Mouse (Mus musculus) MEL (cell line): ENCODE results near the gene Dgkb. TPM values are rescaled to one million over a fixed set of nuclear protein-coding genes. Genes with fewer than 3 reads are reported as not detected.

Experiments used
- DNase-seq: peaks from one replicate; pipeline ENCODE4 v3.0.0; 2011; ENCODE audit warnings: low read depth, low spot score
- H3K27ac ChIP-seq: 2 replicates; pipeline ENCODE4 v1.5.1; 2012; ENCODE audit warnings: low read depth, mild to moderate bottlenecking, control low read depth, low read length, moderate library complexity; ENCODE audit not compliant: control insufficient read depth
- H3K27me3 ChIP-seq, 2 experiments: fragments of 150-350 bp in 1 of 2; sonication (generic) in 1 of 2; 2 replicates each; pipeline ENCODE4 v1.6.1; 2012; ENCODE audit warnings: low read length in 2 of 2, mild to moderate bottlenecking in 2 of 2, improper control_type of control experiment in 1 of 2, moderate library complexity in 1 of 2; ENCODE audit not compliant: insufficient read depth in 2 of 2, control insufficient read depth in 1 of 2
- H3K36me3 ChIP-seq, 2 experiments: 2 replicates each; pipeline ENCODE4 v1.6.1; 2012 to 2014; ENCODE audit warnings: low read length in 2 of 2, improper control_type of control experiment in 1 of 2, inconsistent platforms in 1 of 2, mild to moderate bottlenecking in 1 of 2; ENCODE audit not compliant: insufficient read depth in 2 of 2, control insufficient read depth in 1 of 2
- H3K4me1 ChIP-seq, 2 experiments: fragments of 150-350 bp in 1 of 2; sonication (generic) in 1 of 2; 2 replicates each; pipeline ENCODE4 v1.6.1; 2012; ENCODE audit warnings: low read length in 2 of 2, improper control_type of control experiment in 1 of 2, mild to moderate bottlenecking in 1 of 2; ENCODE audit not compliant: insufficient read depth in 2 of 2, control insufficient read depth in 1 of 2
- H3K4me3 ChIP-seq, 2 experiments: fragments of 150-350 bp in 1 of 2; sonication (generic) in 1 of 2; 2 replicates each; pipeline ENCODE4 v1.5.1; 2012; ENCODE audit warnings: low read depth in 2 of 2, low read length in 2 of 2, mild to moderate bottlenecking in 2 of 2, moderate library complexity in 2 of 2, control low read depth in 1 of 2, improper control_type of control experiment in 1 of 2; ENCODE audit not compliant: control insufficient read depth in 1 of 2, insufficient read depth in 1 of 2
- H3K79me2 ChIP-seq: 2 replicates; pipeline ENCODE4 v1.6.1; 2012; ENCODE audit warnings: mild to moderate bottlenecking, low read length, moderate library complexity; ENCODE audit not compliant: control insufficient read depth, poor library complexity, insufficient read depth
- H3K9ac ChIP-seq: 2 replicates; pipeline ENCODE4 v1.6.1; 2012; ENCODE audit warnings: low read depth, mild to moderate bottlenecking, control low read depth, low read length, moderate library complexity; ENCODE audit not compliant: control insufficient read depth, poor library complexity, severe bottlenecking
- H3K9me3 ChIP-seq: fragments of 150-350 bp; sonication (generic); replicated peaks from 2 replicates; pipeline ENCODE4 v1.6.1; 2012; ENCODE audit warnings: mild to moderate bottlenecking, low read length, improper control_type of control experiment, moderate library complexity; ENCODE audit not compliant: insufficient read depth
- BHLHE40 ChIP-seq: IDR thresholded peaks from 2 replicates; pipeline ENCODE4 v1.6.1; 2012; ENCODE audit warnings: low read depth, mild to moderate bottlenecking, inconsistent platforms, low read length, improper control_type of control experiment, borderline replicate concordance
- CHD1 ChIP-seq: IDR thresholded peaks from 2 replicates; pipeline ENCODE4 v1.6.1; 2012; ENCODE audit warnings: low read depth, mild to moderate bottlenecking, inconsistent platforms, low read length, improper control_type of control experiment
- CHD2 ChIP-seq: IDR thresholded peaks from 2 replicates; pipeline ENCODE4 v1.6.1; 2011; ENCODE audit warnings: low read length, improper control_type of control experiment
- ELF1 ChIP-seq: IDR thresholded peaks from 2 replicates; pipeline ENCODE4 v1.6.1; 2014; ENCODE audit warnings: low read depth, mild to moderate bottlenecking, inconsistent platforms, low read length, improper control_type of control experiment, moderate library complexity
- ETS1 ChIP-seq: IDR thresholded peaks from 2 replicates; pipeline ENCODE4 v1.6.1; 2012; ENCODE audit warnings: low read depth, mild to moderate bottlenecking, inconsistent platforms, low read length, improper control_type of control experiment, moderate library complexity
- HCFC1 ChIP-seq: IDR thresholded peaks from 2 replicates; pipeline ENCODE4 v1.6.1; 2012; ENCODE audit warnings: low read depth, mild to moderate bottlenecking, inconsistent platforms, low read length, improper control_type of control experiment, moderate library complexity
- KAT2A ChIP-seq: conservative IDR thresholded peaks from 2 replicates; pipeline ENCODE4 v1.6.1; 2012; ENCODE audit warnings: low read depth, low read length, improper control_type of control experiment, inconsistent platforms
- MAFK ChIP-seq: IDR thresholded peaks from 2 replicates; pipeline ENCODE4 v1.6.1; 2011; ENCODE audit warnings: low read depth, mild to moderate bottlenecking, low read length, improper control_type of control experiment, borderline replicate concordance
- MEF2A ChIP-seq: IDR thresholded peaks from 2 replicates; pipeline ENCODE4 v1.6.1; 2014; ENCODE audit warnings: low read depth, mild to moderate bottlenecking, inconsistent platforms, low read length, improper control_type of control experiment; ENCODE audit not compliant: poor library complexity, insufficient replicate concordance, severe bottlenecking; ENCODE audit errors: extremely low read depth
- POLR2A ChIP-seq, 2 experiments: IDR thresholded peaks; 2 replicates each; pipeline ENCODE4 v1.6.1; 2011 to 2012; ENCODE audit warnings: low read length in 2 of 2, mild to moderate bottlenecking in 2 of 2, control low read depth in 1 of 2, improper control_type of control experiment in 1 of 2, low read depth in 1 of 2, moderate library complexity in 1 of 2; ENCODE audit not compliant: control insufficient read depth in 1 of 2, insufficient read depth in 1 of 2, poor library complexity in 1 of 2
- POLR2AphosphoS5 ChIP-seq: IDR thresholded peaks from 2 replicates; pipeline ENCODE4 v1.6.1; 2012; ENCODE audit warnings: low read depth, borderline replicate concordance, mild to moderate bottlenecking, inconsistent platforms, low read length, moderate library complexity, mixed read lengths
- TAL1 ChIP-seq: IDR thresholded peaks from 2 replicates; pipeline ENCODE4 v1.6.1; 2012; ENCODE audit warnings: mild to moderate bottlenecking, inconsistent platforms, low read length, moderate library complexity, mixed read lengths
- TBP ChIP-seq: IDR thresholded peaks from 2 replicates; pipeline ENCODE4 v1.8.0; 2011; ENCODE audit warnings: low read depth, low read length, improper control_type of control experiment
- UBTF ChIP-seq: IDR thresholded peaks from 2 replicates; pipeline ENCODE4 v1.6.1; 2012; ENCODE audit warnings: low read depth, mild to moderate bottlenecking, inconsistent platforms, low read length, improper control_type of control experiment, moderate library complexity, borderline replicate concordance; ENCODE audit not compliant: insufficient read depth
- USF1 ChIP-seq: IDR thresholded peaks from 2 replicates; pipeline ENCODE4 v1.6.1; 2014; ENCODE audit warnings: low read depth, mild to moderate bottlenecking, inconsistent platforms, low read length, improper control_type of control experiment, moderate library complexity
- USF2 ChIP-seq, 2 experiments: IDR thresholded peaks; 2 replicates each; pipeline ENCODE4 v1.6.1; 2011 to 2012; ENCODE audit warnings: improper control_type of control experiment in 2 of 2, low read length in 2 of 2, borderline replicate concordance in 1 of 2, inconsistent platforms in 1 of 2, low read depth in 1 of 2, mild to moderate bottlenecking in 1 of 2; ENCODE audit not compliant: insufficient read depth in 1 of 2
- ZMIZ1 ChIP-seq: IDR thresholded peaks from 2 replicates; pipeline ENCODE4 v1.6.1; 2012; ENCODE audit warnings: low read depth, mild to moderate bottlenecking, inconsistent platforms, low read length, improper control_type of control experiment, moderate library complexity
- polyA plus RNA-seq, 2 experiments: library from polyadenylated mRNA; stranded (reverse) in 1 of 2; unstranded in 1 of 2; fragments of >175 nt in 1 of 2; fragments of >200 nt in 1 of 2; gene quantifications; 2 replicates each; pipeline versions ENCODE4 v1.2.1 to v1.2.4; 2012; ENCODE audit warnings: low replicate concordance in 2 of 2, low read depth in 1 of 2; ENCODE audit not compliant: insufficient read length in 2 of 2, insufficient read depth in 1 of 2, missing spikeins in 1 of 2
- total RNA-seq: library from RNA; depleted of rRNA; stranded (reverse); fragments of 300-350 nt; gene quantifications from 2 replicates; pipeline ENCODE4 v1.2.3, GENCODE M21; 2012

Gene Dgkb
- total and polyA plus RNA-seq, 3 experiments, result not detected

GRCm38 (mm10) chr12:38047256-38047655 lies 229.7 kb downstream of the Dgkb start:
- TF ChIP-seq MEF2A (no peak), CHD2 (no peak), BHLHE40 (no peak), HCFC1 (no peak), KAT2A (no peak), POLR2AphosphoS5 (no peak), TBP (no peak), MAFK (no peak), POLR2A (IDR thresholded peaks at IDR 0.05; ENCODE audit: control insufficient read depth in 1 of 2, insufficient read depth in 1 of 2, low read depth in 1 of 2, low read length in 2 of 2, poor library complexity in 1 of 2) (no peak), USF1 (no peak)
- no peak for DNase-seq
- Histone ChIP-seq H3K27me3 (no peaks in the 10 kb centered on the region), H3K27ac (no peak overlapping the region), H3K36me3 (no peaks in the 10 kb centered on the region), H3K79me2 (no peaks in the 10 kb centered on the region), H3K9me3 (no peaks in the 10 kb centered on the region), H3K9ac (no peak overlapping the region), H3K4me3 (no peak overlapping the region), H3K4me1 (no peaks in the 10 kb centered on the region)

- no peak for DNase-seq
- H3K36me3 ChIP-seq, result no peaks in the 10 kb centered on the region
- H3K9me3 ChIP-seq, result no peaks in the 10 kb centered on the region
- no peak overlapping the region for H3K4me3 ChIP-seq
- no peak overlapping the region for H3K9ac ChIP-seq
- no peaks in the 10 kb centered on the region for H3K4me1 ChIP-seq
- H3K27ac ChIP-seq, result no peak overlapping the region
- H3K27me3 ChIP-seq, result no peaks in the 10 kb centered on the region
- no peak for TF ChIP-seq ELF1
- TF ChIP-seq USF1, result no peak
- no peak for TF ChIP-seq ETS1
- TF ChIP-seq USF2 (IDR thresholded peaks at IDR 0.05; ENCODE audit: borderline replicate concordance in 1 of 2, insufficient read depth in 1 of 2, low read depth in 1 of 2, low read length in 2 of 2), result no peak
- no peak for TF ChIP-seq CHD1
- TF ChIP-seq ZMIZ1, result no peak
- TF ChIP-seq CHD2, result no peak
- no peak for TF ChIP-seq UBTF
- TF ChIP-seq TAL1, result no peak
- no peak for TF ChIP-seq KAT2A
- no peak for TF ChIP-seq TBP
- no peaks in the 10 kb centered on the region for H3K79me2 ChIP-seq
These were observed 270.7 kb downstream of the Dgkb start for GRCm38 (mm10) chr12:38088224-38088623.
